Mouse (Mus musculus): ENCODE results near the gene Tmc1.

Tmc1 gene

GRCm38 (mm10) chr19:20797558-20798101 lies 156.4 kb downstream of the Tmc1 start:
- peak in 1 of 2 experiments; percentile 55 for DNase-seq (ENCODE audit: low spot score in 2 of 2)

- DNase-seq (ENCODE audit: low spot score in 2 of 2), result no peak
Measured at GRCm38 (mm10) chr19:20796001-20796400, 158.0 kb downstream of the Tmc1 start.

DNA sequence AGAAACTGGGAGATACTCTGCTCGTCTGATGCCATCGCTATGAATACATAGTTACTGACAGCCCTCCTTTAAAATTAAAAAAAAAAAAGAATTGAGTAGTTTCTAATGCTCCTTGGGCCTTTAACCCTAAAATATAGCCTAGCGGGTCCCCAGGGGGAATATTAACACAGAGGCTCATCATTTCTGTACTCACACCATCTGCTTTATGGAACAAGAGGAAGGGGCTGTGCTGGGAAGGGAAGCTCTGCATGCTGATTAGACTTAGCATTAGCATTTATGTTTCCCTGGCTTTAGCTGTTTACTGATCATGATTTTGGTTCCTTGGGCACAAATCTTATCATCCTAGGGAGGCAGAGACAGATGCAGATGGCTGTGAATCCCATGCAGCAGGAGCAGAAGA lies 159.0 kb downstream of the Tmc1 start:
- DNase-seq (ENCODE audit: low spot score in 2 of 2), result no peak

DNA sequence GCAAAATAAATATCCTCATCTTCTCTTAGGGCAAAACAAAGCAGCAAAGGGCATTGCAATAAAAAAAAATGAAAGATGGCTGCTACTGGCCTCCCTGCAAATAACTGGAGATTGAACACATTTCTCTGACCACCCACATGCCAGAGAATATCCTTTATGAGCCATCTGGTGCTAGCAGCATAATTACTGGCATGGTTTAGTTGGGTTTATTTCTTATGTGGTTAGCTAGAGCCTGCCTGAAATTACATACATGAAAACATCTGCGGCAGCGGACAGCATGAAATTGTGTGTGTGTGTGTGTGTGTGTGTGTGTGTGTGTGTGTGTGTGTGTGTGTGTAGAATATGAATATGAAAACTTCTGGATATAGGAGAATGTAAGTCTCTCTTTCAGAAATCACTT lies 161.2 kb downstream of the Tmc1 start:
- DNase-seq (ENCODE audit: low spot score in 2 of 2), result peak in 1 of 2 experiments; percentile 58

DNA sequence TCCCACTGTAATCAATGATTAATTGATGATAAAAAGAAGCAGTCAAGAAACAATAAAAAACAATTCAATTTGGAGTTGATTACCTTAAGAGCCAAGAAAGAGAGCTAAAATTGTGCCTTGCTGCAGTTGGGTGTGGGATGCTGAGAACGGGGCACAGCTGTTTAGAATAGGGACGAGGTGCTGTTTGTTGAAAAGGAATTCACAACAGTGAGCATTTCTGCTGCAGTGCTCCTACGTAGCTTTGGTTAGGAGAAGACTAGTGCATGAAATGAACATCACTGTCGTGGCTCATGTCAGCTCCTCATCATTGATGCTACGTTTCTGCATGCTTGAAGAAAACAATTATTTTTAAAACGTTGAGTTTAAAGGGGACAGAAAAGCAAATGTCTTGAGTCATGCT lies 166.7 kb downstream of the Tmc1 start:
- DNase-seq (ENCODE audit: low spot score in 2 of 2), result no peak

- no peak for DNase-seq (ENCODE audit: low spot score in 2 of 2)
Measured at GRCm38 (mm10) chr19:20775681-20776080, 178.3 kb downstream of the Tmc1 start.

DNA sequence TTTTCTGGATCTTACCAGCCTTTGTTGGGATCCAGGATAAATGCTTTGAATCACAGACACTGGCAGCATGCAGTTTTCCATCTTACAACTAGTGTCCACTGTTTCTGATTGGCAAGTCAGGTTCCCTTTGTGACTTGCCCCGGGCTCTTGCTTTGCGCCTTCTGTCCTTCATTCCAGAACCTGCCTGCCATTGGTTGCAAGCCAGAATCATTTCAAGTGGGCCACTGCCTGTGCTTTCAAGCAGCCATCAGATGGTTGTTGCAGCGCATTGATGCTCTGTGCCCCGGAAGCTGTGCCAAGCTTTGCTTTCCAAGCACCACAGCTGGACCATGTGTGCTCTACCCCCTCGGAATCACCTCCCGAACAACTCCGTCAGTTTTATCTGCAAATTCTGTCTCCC lies 180.1 kb downstream of the Tmc1 start:
- DNase-seq (ENCODE audit: low spot score in 2 of 2), result no peak

DNA sequence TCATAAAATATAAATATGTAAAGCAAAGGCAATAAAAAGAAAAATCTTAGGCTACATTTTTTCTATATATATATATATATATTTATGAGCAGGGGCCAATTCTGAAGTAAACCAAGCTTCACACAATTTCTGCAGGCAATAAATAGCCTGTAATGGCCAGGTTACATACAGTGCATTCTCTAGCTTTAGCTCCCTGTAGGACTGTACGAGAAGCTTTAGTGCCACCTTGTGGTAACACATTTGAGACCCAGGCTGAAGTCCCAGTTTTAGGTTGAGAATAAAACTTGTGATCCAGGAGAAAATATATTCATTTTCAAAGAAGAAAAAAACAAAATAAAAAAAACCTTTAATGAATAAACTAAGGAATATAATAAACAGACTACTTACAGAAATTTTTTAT lies 189.8 kb downstream of the Tmc1 start:
- DNase-seq (ENCODE audit: low spot score in 2 of 2), result peak in 1 of 2 experiments; percentile 34

DNA sequence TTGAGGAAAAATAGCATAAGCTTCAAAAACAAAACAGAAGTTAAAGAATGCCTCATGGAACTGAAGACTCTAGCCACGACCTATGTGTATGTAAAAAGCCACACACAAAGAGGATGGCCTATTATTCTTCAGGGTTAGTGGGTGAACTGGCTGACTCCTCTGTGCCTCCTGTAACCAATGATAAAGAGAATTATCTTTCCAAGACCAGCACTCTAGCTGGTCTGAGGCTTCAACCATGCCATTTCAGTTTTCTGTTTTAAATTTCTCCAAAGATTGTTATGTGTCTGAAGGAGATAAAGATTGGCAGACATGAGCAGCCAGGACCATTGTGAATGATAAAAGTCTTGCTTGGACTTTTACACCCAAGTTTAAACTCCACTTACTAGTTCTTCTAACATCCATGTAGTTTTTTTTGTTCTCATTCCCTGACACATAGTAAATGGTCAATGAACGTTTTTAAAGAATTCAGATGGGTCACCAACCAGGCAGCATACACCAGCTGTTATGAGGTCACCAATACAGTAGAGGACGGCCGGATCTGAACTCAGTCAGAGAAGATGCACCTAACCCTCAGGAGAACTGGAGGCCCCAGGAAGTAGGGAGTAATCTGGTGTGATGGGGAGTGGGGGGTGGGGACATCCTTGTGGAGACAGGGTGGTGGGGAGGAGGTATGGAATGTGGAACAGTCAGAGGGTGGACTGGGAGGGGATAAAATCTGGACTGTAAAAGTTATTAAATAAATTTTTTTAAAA lies 192.2 kb downstream of the Tmc1 start:
- no peak for DNase-seq (ENCODE audit: low spot score in 2 of 2)

DNA sequence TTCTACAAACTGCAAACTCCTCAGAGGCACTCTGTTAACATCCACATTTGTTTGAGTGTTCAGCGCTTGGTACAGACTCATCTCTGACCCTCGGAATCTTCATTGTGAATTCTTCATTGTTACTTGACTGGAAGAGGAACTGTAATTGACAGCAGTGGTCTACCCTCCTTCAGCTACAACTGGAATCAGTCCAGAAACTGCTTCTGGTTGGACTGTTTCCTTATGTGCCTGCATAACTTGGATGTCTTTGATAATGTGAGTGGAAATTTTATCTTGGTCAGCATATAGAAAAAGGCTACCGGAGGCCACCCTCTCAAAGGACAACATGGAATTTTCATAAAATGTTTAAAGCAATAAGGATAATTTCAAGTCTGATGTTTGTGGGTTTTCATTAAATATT lies 192.9 kb downstream of the Tmc1 start:
- no peak for DNase-seq (ENCODE audit: low spot score in 2 of 2)

- no peak for DNase-seq (ENCODE audit: low spot score in 2 of 2)
Measured at GRCm38 (mm10) chr19:20744630-20745029, 209.4 kb downstream of the Tmc1 start.
